Mouse (Mus musculus) common myeloid progenitor, adult 5-6 weeks (primary cell): ENCODE measurements at regions not wholly inside any gene's neighbourhood (a gene's known extent, or its start where the extent isn't known, plus 50 kb on each side); places are given as distances from the start of the nearest gene placed in this dataset.

ENCODE experiments used
- ATAC-seq: replicated peaks from 2 replicates; pipeline ENCODE4 v1.8.0; 2016; ENCODE audit warnings: low read depth, mild to moderate bottlenecking, moderate TSS enrichment, inconsistent platforms; ENCODE audit not compliant: poor library complexity, severe bottlenecking

GRCm38 (mm10) chr8:44094818-44095217, 385.0 kb upstream of the Adam34 start:
- ATAC-seq = no peak

DNA sequence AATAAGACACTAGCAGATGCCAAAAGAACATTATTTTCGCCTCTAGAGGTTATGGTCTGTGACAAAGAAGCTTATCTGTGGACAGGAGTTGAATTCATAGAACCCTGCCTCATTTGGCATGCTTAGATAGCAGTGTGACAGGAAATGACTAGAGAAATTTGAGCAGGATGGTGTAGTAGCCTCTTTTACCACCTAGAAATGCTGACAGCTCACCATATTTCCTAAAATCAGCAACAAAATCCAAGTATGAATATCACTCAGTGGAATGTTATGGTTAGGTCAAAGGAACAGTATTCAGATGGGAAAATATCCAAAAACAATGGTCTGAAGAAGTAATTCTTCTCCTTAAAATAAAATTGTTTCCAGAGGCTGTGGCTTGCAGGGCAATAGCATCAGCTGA, 383.6 kb upstream of the Adam34 start:
- no peak for ATAC-seq

DNA sequence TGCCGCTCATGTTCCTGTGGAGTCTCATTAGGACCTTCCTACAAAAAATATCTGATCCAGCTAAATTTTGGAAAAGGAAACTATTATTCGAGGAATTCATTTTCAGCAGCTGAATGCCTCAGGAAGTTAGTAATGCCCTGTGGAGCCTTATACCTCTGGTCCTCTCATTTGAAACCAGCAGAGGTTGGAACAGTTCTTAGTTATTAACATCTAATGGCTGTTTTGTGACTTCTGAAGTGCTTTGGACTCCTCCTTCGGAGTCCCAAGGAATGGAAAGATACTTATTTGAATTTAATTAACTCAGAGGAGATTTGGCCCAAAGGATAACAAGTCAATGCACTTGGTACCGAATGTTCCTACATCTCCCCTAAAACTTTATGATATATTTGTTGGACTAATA, 372.2 kb upstream of the Adam34 start:
- ATAC-seq = no peak

DNA sequence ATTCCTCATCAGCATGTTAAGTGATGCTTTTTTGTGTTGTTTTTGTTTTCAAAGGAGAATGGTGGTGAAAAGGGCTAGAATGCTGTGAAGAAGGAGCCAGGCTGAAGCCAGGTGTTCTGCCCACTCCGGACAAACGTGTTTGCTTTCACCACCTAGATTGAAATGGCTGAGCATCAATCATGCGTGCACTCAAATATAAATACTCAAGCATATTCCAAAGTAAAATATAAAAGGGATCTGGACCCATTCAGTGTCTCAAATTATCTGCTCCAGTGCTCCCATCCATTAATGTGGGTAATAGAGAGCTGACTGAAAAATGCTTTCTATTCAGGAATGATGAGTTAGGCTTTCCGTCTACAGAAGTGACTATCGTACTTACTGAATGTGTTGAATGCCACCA, 349.0 kb upstream of the Adam34 start:
- ATAC-seq = no peak

GRCm38 (mm10) chr8:44042572-44043355, 332.9 kb upstream of the Adam34 start:
- no peak for ATAC-seq

DNA sequence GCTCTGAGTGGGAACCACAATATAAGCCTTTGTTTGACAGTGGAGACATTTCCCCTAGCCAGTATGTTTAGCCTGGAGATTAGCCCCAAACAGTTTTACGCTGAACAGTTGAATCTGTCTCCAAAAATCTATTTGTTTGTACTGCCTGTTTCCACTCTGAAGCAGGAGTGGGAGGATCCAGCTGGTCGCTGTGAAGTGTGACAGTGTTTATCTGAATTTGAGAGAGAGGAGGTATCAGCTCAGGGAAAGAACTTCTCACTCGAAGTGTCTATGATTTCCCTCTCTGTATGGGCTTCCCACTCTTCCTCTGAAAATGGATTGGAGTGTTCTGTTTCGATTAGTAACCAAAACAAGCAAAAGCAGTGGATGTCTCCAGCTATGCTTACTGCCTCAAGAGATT, 324.4 kb upstream of the Adam34 start:
- no peak for ATAC-seq

DNA sequence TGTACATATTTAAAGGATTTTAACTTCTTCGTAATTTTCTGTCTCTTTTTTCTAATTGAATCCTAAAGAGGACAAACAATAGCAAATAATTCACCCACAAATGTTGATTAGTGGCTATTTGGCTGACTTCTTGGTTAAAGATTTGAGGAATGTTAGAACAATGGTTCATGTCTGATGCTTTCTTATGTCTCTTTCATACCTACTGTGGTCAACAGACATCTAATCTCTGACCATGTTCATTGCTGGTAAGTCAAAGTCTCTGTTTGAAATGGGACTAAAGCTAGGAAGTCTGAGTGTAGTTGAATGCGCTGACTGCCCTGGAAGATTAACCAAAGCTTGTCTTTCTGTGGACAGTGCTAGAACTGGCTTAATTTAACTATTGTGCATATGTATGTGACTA, 321.5 kb upstream of the Adam34 start:
- ATAC-seq = no peak

- ATAC-seq = no peak
Observed at GRCm38 (mm10) chr8:44030972-44031371, 321.1 kb upstream of the Adam34 start.

DNA sequence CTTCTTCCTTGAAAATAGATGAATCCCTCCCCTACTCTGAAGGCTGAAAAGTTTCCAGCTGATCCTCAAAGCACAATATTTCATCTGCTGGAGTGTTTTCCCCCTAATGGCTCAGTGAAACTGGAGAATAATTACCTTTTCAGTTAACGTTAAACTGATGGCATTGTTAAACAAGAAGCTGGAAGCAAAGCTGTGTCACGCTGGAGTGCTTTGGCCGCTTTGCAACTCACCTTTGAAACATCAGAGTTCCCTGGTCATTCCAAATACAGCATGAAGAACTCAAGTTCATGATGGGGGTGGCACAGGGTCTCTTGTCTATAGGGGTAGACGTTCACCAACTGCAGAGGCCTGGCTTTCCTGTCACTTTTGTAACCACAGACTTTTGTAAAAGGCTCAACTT, 317.9 kb upstream of the Adam34 start:
- no peak for ATAC-seq

DNA sequence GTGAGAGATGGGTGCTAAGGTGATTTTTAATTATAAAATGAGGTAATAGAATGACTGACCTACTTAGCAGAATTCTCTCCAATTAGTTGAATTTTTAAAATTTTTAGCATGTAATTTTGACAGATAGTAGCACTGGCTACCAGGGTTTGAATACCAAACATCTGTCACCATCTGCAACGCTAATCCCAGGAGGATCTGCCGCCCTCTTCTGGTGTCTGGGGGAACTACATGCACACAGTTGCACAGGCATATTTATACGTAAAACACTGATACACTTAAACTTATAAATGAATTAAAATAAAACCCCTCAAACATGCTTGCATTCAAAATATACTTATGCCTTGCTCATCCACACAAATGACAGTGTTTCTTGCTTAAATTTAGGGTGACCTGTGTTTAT, 316.1 kb upstream of the Adam34 start:
- ATAC-seq = 0 out of 2 replicates have a peak, but pooled peaks have one; percentile 36

GRCm38 (mm10) chr8:44024028-44024427, 314.2 kb upstream of the Adam34 start:
- no peak for ATAC-seq
